Mouse (Mus musculus) c-Kit-negative CD71-positive TER-119-positive erythroid progenitor cells, embryonic 14.5 days (primary cell): ENCODE measurements around the gene Bclaf3.

Experiments used
- DNase-seq: peaks from one replicate; pipeline ENCODE4 v3.0.0-alpha.2; 2013; ENCODE audit warnings: low read depth, low spot score

Gene Bclaf3

DNA sequence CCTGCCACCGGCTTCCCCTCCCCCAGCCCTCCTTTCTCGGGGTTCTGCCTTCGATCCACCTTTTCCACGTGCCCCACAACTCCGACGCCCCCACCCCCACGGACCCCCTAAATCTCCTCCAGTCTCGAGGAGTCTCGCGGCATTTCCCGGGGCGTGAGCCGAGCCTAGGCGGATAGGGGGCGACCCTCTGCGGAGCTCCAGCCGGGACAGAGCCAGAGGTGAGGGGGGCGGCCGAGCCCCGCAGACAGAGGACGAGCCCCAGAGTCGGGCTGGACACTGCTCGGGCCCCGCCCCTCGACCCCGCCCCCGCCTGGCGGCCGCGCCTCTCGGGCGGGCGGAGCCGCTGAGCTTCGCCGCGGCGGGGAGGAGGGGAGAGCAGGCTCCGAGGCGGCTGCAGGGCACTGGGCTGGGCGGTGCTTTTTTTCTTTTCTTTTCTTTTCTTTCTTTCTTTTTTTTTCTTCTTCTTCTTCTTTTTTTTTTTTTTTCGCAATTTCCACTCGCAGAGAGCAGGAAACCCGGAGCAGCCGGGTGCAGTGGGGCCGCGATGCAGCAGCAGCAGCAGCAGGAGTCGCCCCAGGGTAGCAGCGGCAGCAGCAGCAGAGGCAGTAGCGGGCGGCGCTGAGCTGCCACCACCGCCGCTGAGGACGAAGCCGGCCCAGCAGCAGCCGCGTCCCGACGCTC, 100.6 kb downstream of the Bclaf3 start, which contains the start of gene Sh3kbp1:
Gene Sh3kbp1 (plus strand): TSS at position 366 of the 681 bp plus-strand sequence.
- peak; percentile 46 for DNase-seq

- DNase-seq, result no peak
These were observed 101.4 kb downstream of the Bclaf3 start for GRCm38 (mm10) chrX:159627588-159628566.

DNA sequence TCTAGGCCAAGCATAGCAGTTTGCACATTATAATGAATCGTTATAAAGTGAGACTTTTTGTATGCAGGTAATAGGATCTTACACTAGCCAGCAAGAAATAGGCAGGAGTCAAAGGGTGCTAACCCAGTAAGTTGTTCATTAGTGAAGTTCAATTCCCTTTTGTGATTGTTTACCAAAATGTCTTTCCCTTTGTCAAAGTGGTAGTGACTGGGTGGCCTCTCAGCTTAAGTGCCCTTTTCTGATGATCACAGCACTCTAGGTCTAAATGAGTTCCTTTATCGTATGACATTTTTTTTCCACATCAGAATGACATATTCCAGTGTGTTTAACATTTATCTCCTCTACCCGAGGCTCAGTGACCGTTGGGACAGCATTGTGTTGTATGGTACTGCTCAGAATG, 102.1 kb downstream of the Bclaf3 start:
- no peak for DNase-seq

DNA sequence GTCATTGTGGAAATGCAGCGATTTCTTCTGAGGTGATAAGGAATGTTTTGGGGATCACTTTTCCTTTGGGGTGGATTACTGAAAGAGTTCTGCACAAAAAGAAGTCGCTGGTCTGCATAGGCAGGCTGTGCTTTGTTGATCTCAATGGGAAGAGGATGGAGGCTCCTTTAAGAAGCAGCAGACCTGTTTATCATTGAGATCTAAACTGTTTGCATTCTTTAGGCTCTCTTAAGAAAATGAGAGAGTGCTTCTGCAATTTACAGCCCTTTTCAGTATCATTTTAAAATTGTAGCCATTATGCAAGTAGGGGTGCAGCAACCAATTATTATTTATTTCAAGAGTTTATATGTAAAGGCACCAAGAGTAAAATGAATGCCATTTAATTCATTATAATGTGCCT, 102.7 kb downstream of the Bclaf3 start:
- DNase-seq, result no peak

- no peak for DNase-seq
These were observed 112.2 kb downstream of the Bclaf3 start for GRCm38 (mm10) chrX:159638500-159639227.

- no peak for DNase-seq
These were observed 113.5 kb downstream of the Bclaf3 start for GRCm38 (mm10) chrX:159639991-159640390.
